Mouse (Mus musculus): ENCODE data around the gene Rab11fip2.

GRCm38 (mm10) chr19:59928672-59929071 is 14.8 kb downstream of the Rab11fip2 start:
- TF ChIP-seq HCFC1 (IDR thresholded peaks at IDR 0.05; ENCODE audit: borderline replicate concordance, insufficient read depth, low read length) (no peak), CHD2 (IDR thresholded peaks at IDR 0.05; ENCODE audit: low read depth, low read length) (no peak), ZNF384 (IDR thresholded peaks at IDR 0.05; ENCODE audit: low read depth, low read length) (no peak), ZC3H11A (IDR thresholded peaks at IDR 0.05; ENCODE audit: borderline replicate concordance, low read depth, low read length) (no peak), MAFK (IDR thresholded peaks at IDR 0.05; ENCODE audit: insufficient read depth, low read depth, low read length) (no peak)

Measured in ES-E14 (cell line).